Mouse (Mus musculus) stomach, embryonic 15.5 days (tissue): ENCODE measurements around the gene Tmem114. TPM values are rescaled to one million over a fixed set of nuclear protein-coding genes. Genes with fewer than 3 reads are reported as not detected.

Source experiments
- polyA plus RNA-seq: library from polyadenylated mRNA; unstranded; fragments of >200 nt; fragmentation: Nextera tagmentation; extraction: Ambion mirVana; gene quantifications from 2 replicates; pipeline ENCODE4 v1.2.1, GENCODE M21; 2015

Tmem114 gene
- polyA plus RNA-seq, 1 experiment from 2014 or later: 0.15 TPM

Other genes with a start within 250 kb of the Tmem114 start
- gene Mettl22, start 45.7 kb upstream of the Tmem114 start, polyA plus RNA-seq: 14.0 and 14.7 TPM in 2 replicates
- 32.1 and 38.0 TPM in 2 replicates for gene Abat, start 88.3 kb upstream of the Tmem114 start, polyA plus RNA-seq
- 67.6 and 69.2 TPM in 2 replicates for gene Pmm2, start 212.5 kb upstream of the Tmem114 start, polyA plus RNA-seq
- gene Tmem186, start 212.6 kb upstream of the Tmem114 start, polyA plus RNA-seq: 18.8 and 20.1 TPM in 2 replicates
- 82.3 and 92.6 TPM in 2 replicates for gene Carhsp1, start 247.0 kb upstream of the Tmem114 start, polyA plus RNA-seq